Mouse (Mus musculus): ENCODE results near the gene Adamtsl1.

GRCm38 (mm10) chr4:85724999-85725398 lies 211.0 kb downstream of the Adamtsl1 start:
- no peak for TF ChIP-seq POLR2A (IDR thresholded peaks at IDR 0.05; ENCODE audit: insufficient read length, low read depth)
- no peak for TF ChIP-seq TCF12 (IDR thresholded peaks at IDR 0.05; ENCODE audit: insufficient read depth, poor library complexity, severe bottlenecking)
- TF ChIP-seq USF1 (IDR thresholded peaks at IDR 0.05; ENCODE audit: low read depth), result no peak
- TF ChIP-seq POLR2AphosphoS2 (IDR thresholded peaks at IDR 0.05; ENCODE audit: insufficient read length, low read depth), result no peak
- TF ChIP-seq MAX (IDR thresholded peaks at IDR 0.05; ENCODE audit: low read depth), result no peak
- no peak for TF ChIP-seq REST (IDR thresholded peaks at IDR 0.05; ENCODE audit: insufficient read depth, insufficient read length)
- TF ChIP-seq E2F4 (IDR thresholded peaks at IDR 0.05; ENCODE audit: insufficient read depth), result no peak
- no peak for TF ChIP-seq MYOD1 (IDR thresholded peaks at IDR 0.05; ENCODE audit: control insufficient read depth in 1 of 3, insufficient read length in 2 of 3, low read depth in 2 of 3)
- no peak for TF ChIP-seq MYOG (IDR thresholded peaks at IDR 0.05; ENCODE audit: control insufficient read depth in 1 of 3, insufficient read depth in 1 of 3, insufficient read length in 2 of 3, low read depth in 2 of 3)
- TF ChIP-seq TCF3 (IDR thresholded peaks at IDR 0.05; ENCODE audit: insufficient read length, low read depth), result no peak
- TF ChIP-seq CEBPB (IDR thresholded peaks at IDR 0.05; ENCODE audit: insufficient read depth, poor library complexity, severe bottlenecking), result no peak
- TF ChIP-seq SRF (IDR thresholded peaks at IDR 0.05; ENCODE audit: control insufficient read depth, insufficient read length, low read depth), result no peak

All from myocyte (in vitro differentiated cells).